Mouse (Mus musculus) effector memory CD4-positive, alpha-beta T cell, adult 5 months (primary cell): ENCODE measurements around the gene Pbld2. TPM values are rescaled to one million over a fixed set of nuclear protein-coding genes. Genes with fewer than 3 reads are reported as not detected.

Experiments used
- polyA plus RNA-seq: library from polyadenylated mRNA; unstranded; fragments of 100-300 nt; shearing (Covaris generic); gene quantifications from one replicate; pipeline ENCODE4 v1.2.1, GENCODE M21; 2017

Gene Pbld2
- polyA plus RNA-seq = 0.59 TPM

GRCm38 (mm10) chr10:63023749-63024579, at the start of gene Pbld2, which contains the start of gene Hnrnph3:
TSS of gene Pbld2 (plus strand) at chr10:63024315.
TSS of gene Hnrnph3 (minus strand) at chr10:63024217.

GRCm38 (mm10) chr10:62980039-62980954, 43.8 kb upstream of the Pbld2 start, which contains the start of gene Rufy2:
TSS of gene Rufy2 (plus strand) at chr10:62980223.

GRCm38 (mm10) chr10:63059862-63060261, 35.7 kb downstream of the Pbld2 start, which contains the start of gene Pbld1:
TSS of gene Pbld1 (plus strand) at chr10:63060162.

GRCm38 (mm10) chr10:63099521-63099920, 75.4 kb downstream of the Pbld2 start, which contains the start of gene Atoh7:
TSS of gene Atoh7 (plus strand) at chr10:63099651.

Other genes starting within 250 kb of the Pbld2 start
- gene Ccar1, start 232.0 kb upstream of the Pbld2 start, polyA plus RNA-seq = 118 TPM
- 1.1 TPM for gene Tet1, start 115.3 kb upstream of the Pbld2 start, polyA plus RNA-seq
- gene Slc25a16, start 103.7 kb upstream of the Pbld2 start, polyA plus RNA-seq = 9.3 TPM
- gene Dna2, start 77.3 kb upstream of the Pbld2 start, polyA plus RNA-seq = 1.1 TPM
- gene Rufy2, start 44.1 kb upstream of the Pbld2 start, polyA plus RNA-seq = 38.8 TPM
- gene Hnrnph3, start 98 bp upstream of the Pbld2 start, polyA plus RNA-seq = 98.7 TPM
- not detected for gene Pbld1, start 35.8 kb downstream of the Pbld2 start, polyA plus RNA-seq
- gene Atoh7, start 75.3 kb downstream of the Pbld2 start, polyA plus RNA-seq = not detected
- 0.20 TPM for gene Mypn, start 179.6 kb downstream of the Pbld2 start, polyA plus RNA-seq
- gene Herc4, start 219.5 kb downstream of the Pbld2 start, polyA plus RNA-seq = 87.6 TPM